Mouse (Mus musculus): Measurements from ENCODE around the gene Phf12. TPM values are rescaled to one million over a fixed set of nuclear protein-coding genes. Genes with fewer than 3 reads are reported as not detected.

Gene Phf12
- polyA plus RNA-seq, 1 experiment, result 58.2 TPM

GRCm38 (mm10) chr11:78074277-78074652 lies 91.7 kb downstream of the Phf12 start:
- TF ChIP-seq CTCF (IDR thresholded peaks at IDR 0.05; ENCODE audit: low read depth, low read length), result no peak
- no peak for TF ChIP-seq EP300 (IDR thresholded peaks at IDR 0.05; ENCODE audit: insufficient read depth, low read depth, low read length)
- TF ChIP-seq POLR2A (IDR thresholded peaks at IDR 0.05; ENCODE audit: insufficient read depth, low read length), result no peak
- Histone ChIP-seq H3K9me3 (replicated peaks; ENCODE audit: control insufficient read depth, insufficient read depth, low read length, poor library complexity, severe bottlenecking) (no peaks in the 10 kb centered on the region), H3K9ac (ENCODE audit: low read depth, poor library complexity, severe bottlenecking) (no peak overlapping the region), H3K27ac (ENCODE audit: insufficient read depth, low read length) (no peak overlapping the region), H3K4me3 (ENCODE audit: low read depth, low read length) (no peak overlapping the region), H3K4me1 (ENCODE audit: control insufficient read depth, insufficient read depth, low read length) (peaks cover 5% of the 10 kb centered on the region), H3K27me3 (ENCODE audit: control insufficient read depth, insufficient read depth, low read length, poor library complexity, severe bottlenecking) (no peaks in the 10 kb centered on the region), H3K36me3 (ENCODE audit: control insufficient read depth, insufficient read depth, low read length, poor library complexity, severe bottlenecking) (peaks cover 24% of the 10 kb centered on the region)

- TF ChIP-seq EP300 (IDR thresholded peaks at IDR 0.05; ENCODE audit: insufficient read depth, low read depth, low read length) (no peak), CTCF (IDR thresholded peaks at IDR 0.05; ENCODE audit: low read depth, low read length) (no peak), POLR2A (IDR thresholded peaks at IDR 0.05; ENCODE audit: insufficient read depth, low read length) (no peak)
- H3K4me1 ChIP-seq (ENCODE audit: control insufficient read depth, insufficient read depth, low read length), result peaks cover 5% of the 10 kb centered on the region
- no peaks in the 10 kb centered on the region for H3K9me3 ChIP-seq (replicated peaks; ENCODE audit: control insufficient read depth, insufficient read depth, low read length, poor library complexity, severe bottlenecking)
- H3K36me3 ChIP-seq (ENCODE audit: control insufficient read depth, insufficient read depth, low read length, poor library complexity, severe bottlenecking), result peaks cover 24% of the 10 kb centered on the region
- H3K27ac ChIP-seq (ENCODE audit: insufficient read depth, low read length), result no peak overlapping the region
- H3K9ac ChIP-seq (ENCODE audit: low read depth, poor library complexity, severe bottlenecking), result no peak overlapping the region
- no peaks in the 10 kb centered on the region for H3K27me3 ChIP-seq (ENCODE audit: control insufficient read depth, insufficient read depth, low read length, poor library complexity, severe bottlenecking)
- H3K4me3 ChIP-seq (ENCODE audit: low read depth, low read length), result no peak overlapping the region
These were observed 92.1 kb downstream of the Phf12 start for GRCm38 (mm10) chr11:78074666-78075065.

Other genes starting within 250 kb of the Phf12 start
- gene Myo18a, start 219.5 kb upstream of the Phf12 start, polyA plus RNA-seq (2011; ENCODE audit: insufficient read depth, insufficient read length, low read depth, missing spikeins), result 59.6 and 62.7 TPM in 2 replicates
- gene Gm10277, start 195.0 kb upstream of the Phf12 start, polyA plus RNA-seq (2011; ENCODE audit: insufficient read depth, insufficient read length, low read depth, missing spikeins), result not detected in 2 replicates
- gene Pipox, start 88.7 kb upstream of the Phf12 start, polyA plus RNA-seq (2011; ENCODE audit: insufficient read depth, insufficient read length, low read depth, missing spikeins), result 14.3 and 17.0 TPM in 2 replicates
- 0.33 and 0.57 TPM in 2 replicates for gene Sez6, start 52.0 kb upstream of the Phf12 start, polyA plus RNA-seq (2011; ENCODE audit: insufficient read depth, insufficient read length, low read depth, missing spikeins)
- gene Dhrs13, start 49.5 kb downstream of the Phf12 start, polyA plus RNA-seq (2011; ENCODE audit: insufficient read depth, insufficient read length, low read depth, missing spikeins), result 8.7 and 10.7 TPM in 2 replicates
- 76.6 and 85.5 TPM in 2 replicates for gene Flot2, start 55.2 kb downstream of the Phf12 start, polyA plus RNA-seq (2011; ENCODE audit: insufficient read depth, insufficient read length, low read depth, missing spikeins)
- 24.0 and 25.1 TPM in 2 replicates for gene Eral1, start 97.6 kb downstream of the Phf12 start, polyA plus RNA-seq (2011; ENCODE audit: insufficient read depth, insufficient read length, low read depth, missing spikeins)
- gene Fam222b, start 111.9 kb downstream of the Phf12 start, polyA plus RNA-seq (2011; ENCODE audit: insufficient read depth, insufficient read length, low read depth, missing spikeins), result 17.5 and 18.1 TPM in 2 replicates
- 87.4 and 99.3 TPM in 2 replicates for gene Traf4, start 182.8 kb downstream of the Phf12 start, polyA plus RNA-seq (2011; ENCODE audit: insufficient read depth, insufficient read length, low read depth, missing spikeins)
- gene Nek8, start 193.9 kb downstream of the Phf12 start, polyA plus RNA-seq (2011; ENCODE audit: insufficient read depth, insufficient read length, low read depth, missing spikeins), result 18.1 and 20.0 TPM in 2 replicates
- gene Tlcd1, start 194.0 kb downstream of the Phf12 start, polyA plus RNA-seq (2011; ENCODE audit: insufficient read depth, insufficient read length, low read depth, missing spikeins), result 12.2 and 13.2 TPM in 2 replicates
- gene Rpl23a, start 200.8 kb downstream of the Phf12 start, polyA plus RNA-seq (2011; ENCODE audit: insufficient read depth, insufficient read length, low read depth, missing spikeins), result 2,740 and 2,914 TPM in 2 replicates
- 33.1 and 36.1 TPM in 2 replicates for gene Rab34, start 205.7 kb downstream of the Phf12 start, polyA plus RNA-seq (2011; ENCODE audit: insufficient read depth, insufficient read length, low read depth, missing spikeins)
- gene Proca1, start 210.6 kb downstream of the Phf12 start, polyA plus RNA-seq (2011; ENCODE audit: insufficient read depth, insufficient read length, low read depth, missing spikeins), result 6.1 and 7.6 TPM in 2 replicates